Mouse (Mus musculus): ENCODE data around the gene Ap2s1. TPM values are rescaled to one million over a fixed set of nuclear protein-coding genes. Genes with fewer than 3 reads are reported as not detected.

Gene Ap2s1
- polyA plus RNA-seq, 1 experiment from 2014 or later: 505 TPM

- Histone ChIP-seq H3K36me3 (ENCODE audit: control insufficient read depth, insufficient read depth, low read length) (peaks cover 45% of the 10 kb centered on the region), H3K27me3 (replicated peaks; ENCODE audit: control insufficient read depth, insufficient read depth, low read length) (no peaks in the 10 kb centered on the region), H3K9ac (ENCODE audit: low read depth, low read length) (no peak overlapping the region), H3K4me3 (ENCODE audit: low read length) (no peak overlapping the region), H3K27ac (ENCODE audit: low read depth, low read length) (no peak overlapping the region), H3K9me3 (ENCODE audit: control insufficient read depth, low read length) (no peaks in the 10 kb centered on the region), H3K4me2 (ENCODE audit: low read length) (no peak overlapping the region), H3K4me1 (ENCODE audit: control insufficient read depth, insufficient read depth, low read depth, low read length) (no peaks in the 10 kb centered on the region)
- ATAC-seq: no peak
- 94% methylated on average over 4 of the region's 4 CpGs for WGBS
Observed at GRCm38 (mm10) chr7:16745373-16745772, 7.2 kb downstream of the Ap2s1 start.

GRCm38 (mm10) chr7:16746093-16746492 lies 7.9 kb downstream of the Ap2s1 start:
- Histone ChIP-seq H3K27ac (ENCODE audit: low read depth, low read length) (no peak overlapping the region), H3K9ac (ENCODE audit: low read depth, low read length) (no peak overlapping the region), H3K4me2 (ENCODE audit: low read length) (no peak overlapping the region), H3K4me3 (ENCODE audit: low read length) (no peak overlapping the region), H3K4me1 (ENCODE audit: control insufficient read depth, insufficient read depth, low read depth, low read length) (no peaks in the 10 kb centered on the region), H3K27me3 (replicated peaks; ENCODE audit: control insufficient read depth, insufficient read depth, low read length) (no peaks in the 10 kb centered on the region), H3K9me3 (ENCODE audit: control insufficient read depth, low read length) (no peaks in the 10 kb centered on the region), H3K36me3 (ENCODE audit: control insufficient read depth, insufficient read depth, low read length) (peaks cover 45% of the 10 kb centered on the region)
- 53% methylated on average over 3 of the region's 3 CpGs for WGBS
- peak; percentile 41 for ATAC-seq

- ATAC-seq: no peak
- H3K9me3 ChIP-seq (ENCODE audit: control insufficient read depth, low read length): no peaks in the 10 kb centered on the region
- WGBS: 88% methylated on average over 6 of the region's 6 CpGs
- H3K27me3 ChIP-seq (replicated peaks; ENCODE audit: control insufficient read depth, insufficient read depth, low read length): no peaks in the 10 kb centered on the region
- no peak overlapping the region for H3K4me3 ChIP-seq (ENCODE audit: low read length)
- no peaks in the 10 kb centered on the region for H3K4me1 ChIP-seq (ENCODE audit: control insufficient read depth, insufficient read depth, low read depth, low read length)
- H3K4me2 ChIP-seq (ENCODE audit: low read length): no peak overlapping the region
- H3K9ac ChIP-seq (ENCODE audit: low read depth, low read length): no peak overlapping the region
- H3K36me3 ChIP-seq (ENCODE audit: control insufficient read depth, insufficient read depth, low read length): peaks cover 45% of the 10 kb centered on the region
- H3K27ac ChIP-seq (ENCODE audit: low read depth, low read length): no peak overlapping the region
Observed at GRCm38 (mm10) chr7:16747656-16748055, 9.4 kb downstream of the Ap2s1 start.

DNA sequence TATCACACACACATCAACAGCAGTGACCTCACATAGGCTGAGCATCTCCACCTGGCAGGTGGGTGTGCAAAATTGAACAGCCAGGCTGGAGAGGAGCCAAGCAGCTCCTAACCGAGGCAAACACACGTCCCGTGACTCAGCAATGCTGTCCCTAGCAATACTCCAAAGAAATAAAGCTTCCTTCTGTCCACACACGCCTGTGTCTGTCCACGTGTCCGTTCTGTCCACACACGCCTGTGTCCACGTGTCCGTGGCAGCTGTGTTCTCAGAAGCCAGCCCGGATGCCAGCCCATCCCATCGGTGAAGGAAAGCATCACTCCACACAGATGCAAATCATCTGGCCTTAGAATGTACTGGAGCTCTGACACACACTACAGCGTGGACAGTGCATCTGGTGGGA lies 13.8 kb downstream of the Ap2s1 start:
- Histone ChIP-seq H3K27me3 (replicated peaks; ENCODE audit: control insufficient read depth, insufficient read depth, low read length) (no peaks in the 10 kb centered on the region), H3K36me3 (ENCODE audit: control insufficient read depth, insufficient read depth, low read length) (peaks cover 23% of the 10 kb centered on the region), H3K4me1 (ENCODE audit: control insufficient read depth, insufficient read depth, low read depth, low read length) (no peaks in the 10 kb centered on the region), H3K4me3 (ENCODE audit: low read length) (no peak overlapping the region), H3K27ac (ENCODE audit: low read depth, low read length) (no peak overlapping the region), H3K9me3 (ENCODE audit: control insufficient read depth, low read length) (no peaks in the 10 kb centered on the region), H3K4me2 (ENCODE audit: low read length) (no peak overlapping the region), H3K9ac (ENCODE audit: low read depth, low read length) (no peak overlapping the region)
- WGBS: 87% methylated on average over 12 of the region's 12 CpGs
- no peak for ATAC-seq

GRCm38 (mm10) chr7:16755362-16756017 lies 17.3 kb downstream of the Ap2s1 start:
- 78% methylated on average over 17 of the region's 17 CpGs for whole genome bisulfite sequencing
- Histone ChIP-seq H3K4me3 (ENCODE audit: low read length) (no peak overlapping the region), H3K27me3 (replicated peaks; ENCODE audit: control insufficient read depth, insufficient read depth, low read length) (no peaks in the 10 kb centered on the region), H3K27ac (ENCODE audit: low read depth, low read length) (no peak overlapping the region), H3K4me2 (ENCODE audit: low read length) (no peak overlapping the region), H3K9me3 (ENCODE audit: control insufficient read depth, low read length) (no peaks in the 10 kb centered on the region), H3K36me3 (ENCODE audit: control insufficient read depth, insufficient read depth, low read length) (no peaks in the 10 kb centered on the region), H3K4me1 (ENCODE audit: control insufficient read depth, insufficient read depth, low read depth, low read length) (no peaks in the 10 kb centered on the region), H3K9ac (ENCODE audit: low read depth, low read length) (no peak overlapping the region)
- ATAC-seq: no peak

DNA sequence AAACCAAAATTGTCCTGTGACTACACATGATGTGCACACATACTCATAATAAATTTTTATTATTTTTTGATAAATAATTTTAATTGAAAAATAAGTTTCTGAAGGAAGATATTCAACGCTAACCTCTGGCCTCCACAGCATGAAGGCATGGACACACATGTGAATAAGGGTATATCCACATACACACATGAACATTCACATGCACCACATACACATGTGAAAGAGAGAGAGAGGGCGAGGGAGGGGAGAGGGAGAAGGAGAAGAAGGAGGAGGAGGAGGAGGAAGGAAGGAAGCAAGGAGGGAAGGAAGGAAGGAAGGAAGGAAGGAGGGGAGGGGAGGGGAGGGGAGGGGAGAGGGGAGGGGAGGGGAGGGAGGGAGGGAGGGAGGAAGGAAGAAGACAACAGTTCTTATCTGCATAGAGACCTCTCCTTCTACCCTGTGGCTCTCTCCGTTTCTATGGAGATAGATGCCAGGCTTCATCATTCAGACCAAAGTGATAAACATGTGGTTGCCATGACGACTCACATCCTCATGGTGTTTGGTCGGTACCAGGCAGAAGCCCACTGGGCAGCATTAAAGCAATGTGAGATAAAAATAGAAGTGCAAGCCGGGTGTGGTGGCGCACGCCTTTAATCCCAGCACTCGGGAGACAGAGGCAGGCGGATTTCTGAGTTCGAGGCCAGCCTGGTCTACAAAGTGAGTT lies 20.8 kb downstream of the Ap2s1 start:
- H3K4me3 ChIP-seq (ENCODE audit: low read length): no peak overlapping the region
- no peak overlapping the region for H3K9ac ChIP-seq (ENCODE audit: low read depth, low read length)
- ATAC-seq: peak; percentile 97
- no peaks in the 10 kb centered on the region for H3K27me3 ChIP-seq (replicated peaks; ENCODE audit: control insufficient read depth, insufficient read depth, low read length)
- H3K4me1 ChIP-seq (ENCODE audit: control insufficient read depth, insufficient read depth, low read depth, low read length): no peaks in the 10 kb centered on the region
- H3K9me3 ChIP-seq (ENCODE audit: control insufficient read depth, low read length): no peaks in the 10 kb centered on the region
- WGBS: 50% methylated on average over 11 of the region's 11 CpGs
- no peak overlapping the region for H3K27ac ChIP-seq (ENCODE audit: low read depth, low read length)
- H3K36me3 ChIP-seq (ENCODE audit: control insufficient read depth, insufficient read depth, low read length): no peaks in the 10 kb centered on the region
- H3K4me2 ChIP-seq (ENCODE audit: low read length): no peak overlapping the region

GRCm38 (mm10) chr7:16760292-16760691 lies 22.1 kb downstream of the Ap2s1 start:
- H3K4me2 ChIP-seq (ENCODE audit: low read length): no peak overlapping the region
- H3K9ac ChIP-seq (ENCODE audit: low read depth, low read length): no peak overlapping the region
- no peaks in the 10 kb centered on the region for H3K27me3 ChIP-seq (replicated peaks; ENCODE audit: control insufficient read depth, insufficient read depth, low read length)
- no peak overlapping the region for H3K4me3 ChIP-seq (ENCODE audit: low read length)
- H3K27ac ChIP-seq (ENCODE audit: low read depth, low read length): no peak overlapping the region
- no peaks in the 10 kb centered on the region for H3K36me3 ChIP-seq (ENCODE audit: control insufficient read depth, insufficient read depth, low read length)
- no peaks in the 10 kb centered on the region for H3K9me3 ChIP-seq (ENCODE audit: control insufficient read depth, low read length)
- H3K4me1 ChIP-seq (ENCODE audit: control insufficient read depth, insufficient read depth, low read depth, low read length): no peaks in the 10 kb centered on the region
- no peak for ATAC-seq
- WGBS: 27% methylated on average over 8 of the region's 8 CpGs

DNA sequence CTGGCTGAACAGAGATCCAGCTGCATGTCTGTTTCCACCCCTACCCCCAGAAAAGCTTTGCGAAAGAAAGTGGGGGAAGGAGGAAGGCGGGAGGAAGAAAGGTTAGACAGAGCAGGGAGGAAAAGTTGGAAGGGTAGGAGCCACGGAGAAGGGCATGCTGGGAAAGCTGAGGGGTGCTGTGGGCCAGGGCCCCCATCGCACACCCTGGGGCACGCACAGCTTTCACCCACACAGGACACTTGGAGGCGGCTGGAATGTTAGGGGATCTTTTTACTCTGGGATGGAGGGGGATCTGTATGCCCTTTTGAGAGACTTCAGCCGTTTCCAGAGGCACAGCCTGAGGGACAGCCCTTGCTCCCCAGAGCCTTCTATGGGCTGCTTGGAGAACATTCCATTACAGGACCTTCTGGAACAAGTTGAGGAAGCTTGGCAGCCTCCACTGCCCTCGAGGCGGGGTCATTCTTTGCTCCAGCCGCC lies 22.8 kb downstream of the Ap2s1 start:
- H3K27me3 ChIP-seq (replicated peaks; ENCODE audit: control insufficient read depth, insufficient read depth, low read length): no peaks in the 10 kb centered on the region

DNA sequence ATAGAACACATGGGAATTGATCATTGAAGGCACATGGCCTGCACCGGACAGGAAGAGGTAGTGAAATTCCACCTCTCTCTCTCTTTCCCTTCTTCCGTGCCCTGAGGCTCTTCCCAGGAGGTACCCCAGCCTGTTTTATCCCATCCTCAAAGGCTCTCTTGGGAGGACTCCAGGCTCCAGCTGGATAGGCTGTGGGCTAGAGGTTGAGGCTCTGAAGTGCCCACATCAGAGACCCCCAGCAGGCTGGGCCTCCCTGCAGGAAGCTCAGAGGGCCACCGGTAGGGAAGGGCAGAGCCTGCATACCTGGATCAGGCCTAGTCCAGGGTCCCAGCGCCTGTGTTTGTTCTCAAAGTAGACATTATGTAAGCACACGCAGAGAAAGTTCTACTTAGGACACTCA lies 23.4 kb downstream of the Ap2s1 start:
- WGBS: 57% methylated on average over 5 of the region's 5 CpGs
- H3K27ac ChIP-seq (ENCODE audit: low read depth, low read length): no peak overlapping the region
- no peak for ATAC-seq

More for the DNA sequence above, 22.8 kb downstream of the Ap2s1 start:
- no peaks in the 10 kb centered on the region for H3K36me3 ChIP-seq (ENCODE audit: control insufficient read depth, insufficient read depth, low read length)
- no peak overlapping the region for H3K4me3 ChIP-seq (ENCODE audit: low read length)
- no peak overlapping the region for H3K9ac ChIP-seq (ENCODE audit: low read depth, low read length)
- no peak overlapping the region for H3K27ac ChIP-seq (ENCODE audit: low read depth, low read length)
- H3K4me1 ChIP-seq (ENCODE audit: control insufficient read depth, insufficient read depth, low read depth, low read length): no peaks in the 10 kb centered on the region
- WGBS: 51% methylated on average over 9 of the region's 10 CpGs
- ATAC-seq: no peak
- H3K4me2 ChIP-seq (ENCODE audit: low read length): no peak overlapping the region
- no peaks in the 10 kb centered on the region for H3K9me3 ChIP-seq (ENCODE audit: control insufficient read depth, low read length)

More for the DNA sequence above, 23.4 kb downstream of the Ap2s1 start:
- Histone ChIP-seq H3K4me3 (ENCODE audit: low read length) (no peak overlapping the region), H3K9me3 (ENCODE audit: control insufficient read depth, low read length) (no peaks in the 10 kb centered on the region), H3K4me1 (ENCODE audit: control insufficient read depth, insufficient read depth, low read depth, low read length) (no peaks in the 10 kb centered on the region), H3K36me3 (ENCODE audit: control insufficient read depth, insufficient read depth, low read length) (no peaks in the 10 kb centered on the region), H3K4me2 (ENCODE audit: low read length) (no peak overlapping the region), H3K27me3 (replicated peaks; ENCODE audit: control insufficient read depth, insufficient read depth, low read length) (no peaks in the 10 kb centered on the region), H3K9ac (ENCODE audit: low read depth, low read length) (no peak overlapping the region)
